Mouse (Mus musculus) midbrain, embryonic 12.5 days (tissue): ENCODE measurements at regions not wholly inside any gene's neighbourhood (a gene's known extent, or its start where the extent isn't known, plus 50 kb on each side); places are given as distances from the start of the nearest gene placed in this dataset.

Experiments
- ATAC-seq: fragments of 200-750 bp; cut with Nextera tagmentation; 2 replicates; pipeline ENCODE4 v1.8.0; 2017; ENCODE audit warnings: low read depth, moderate TSS enrichment, moderate library complexity; ENCODE audit not compliant: low FRiP score
- H3K27ac ChIP-seq: fragments of 300-500 bp; sonication (generic); replicated peaks from 2 replicates; pipeline ENCODE4 v1.5.1; 2016; ENCODE audit warnings: mild to moderate bottlenecking
- H3K27me3 ChIP-seq: fragments of 300-500 bp; sonication (generic); 2 replicates; pipeline ENCODE4 v1.6.1; 2016; ENCODE audit warnings: mild to moderate bottlenecking
- H3K36me3 ChIP-seq: fragments of 300-500 bp; sonication (generic); 2 replicates; pipeline ENCODE4 v1.6.1; 2016
- H3K4me1 ChIP-seq: fragments of 300-500 bp; sonication (generic); 2 replicates; pipeline ENCODE4 v1.6.1; 2016
- H3K4me2 ChIP-seq: fragments of 300-500 bp; sonication (generic); replicated peaks from 2 replicates; pipeline ENCODE4 v1.6.1; 2016; ENCODE audit warnings: mild to moderate bottlenecking, moderate library complexity
- H3K4me3 ChIP-seq: fragments of 300-500 bp; sonication (generic); 2 replicates; pipeline ENCODE4 v1.5.1; 2016; ENCODE audit warnings: mild to moderate bottlenecking
- H3K9ac ChIP-seq: fragments of 300-500 bp; sonication (generic); replicated peaks from 2 replicates; pipeline ENCODE4 v1.6.1; 2016; ENCODE audit warnings: mild to moderate bottlenecking, moderate library complexity
- H3K9me3 ChIP-seq: fragments of 300-500 bp; sonication (generic); 2 replicates; pipeline ENCODE4 v1.6.1; 2016; ENCODE audit warnings: mild to moderate bottlenecking
- WGBS: fragments of 180-500 bp; shearing (Covaris S2); methylation state at CpG from one replicate; pipeline ENCODE4 v1.1.7; 2016; 5-methylcytosine and 5-hydroxymethylcytosine counted together

DNA sequence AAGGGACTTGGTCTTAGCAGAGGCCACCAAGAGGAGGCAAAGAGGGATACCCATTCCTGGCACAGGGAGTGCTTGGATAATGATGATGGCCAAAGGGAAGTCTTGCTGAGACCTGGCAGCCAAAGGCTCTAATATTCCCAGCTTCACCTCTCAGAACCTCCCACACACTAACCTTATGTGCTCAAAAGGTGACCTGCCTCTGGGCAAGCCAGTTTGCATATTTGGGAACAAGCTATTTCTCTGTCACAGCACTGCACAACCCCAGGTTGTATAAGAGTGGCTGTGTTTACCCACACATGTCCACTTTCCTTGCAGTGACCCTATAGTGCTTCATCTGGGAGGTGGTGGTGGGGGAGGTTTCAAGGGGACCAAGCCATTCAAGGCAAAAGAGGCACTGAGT lies 76.9 kb upstream of the Plekhg1 start:
- Histone ChIP-seq H3K27ac (no peak overlapping the region), H3K36me3 (no peaks in the 10 kb centered on the region), H3K4me2 (no peak overlapping the region), H3K27me3 (no peaks in the 10 kb centered on the region), H3K9ac (no peak overlapping the region), H3K4me1 (no peaks in the 10 kb centered on the region), H3K9me3 (0 out of 2 replicates have a peak, but pooled peaks cover 2% of the 10 kb centered on the region), H3K4me3 (no peak overlapping the region)
- no peak for ATAC-seq

DNA sequence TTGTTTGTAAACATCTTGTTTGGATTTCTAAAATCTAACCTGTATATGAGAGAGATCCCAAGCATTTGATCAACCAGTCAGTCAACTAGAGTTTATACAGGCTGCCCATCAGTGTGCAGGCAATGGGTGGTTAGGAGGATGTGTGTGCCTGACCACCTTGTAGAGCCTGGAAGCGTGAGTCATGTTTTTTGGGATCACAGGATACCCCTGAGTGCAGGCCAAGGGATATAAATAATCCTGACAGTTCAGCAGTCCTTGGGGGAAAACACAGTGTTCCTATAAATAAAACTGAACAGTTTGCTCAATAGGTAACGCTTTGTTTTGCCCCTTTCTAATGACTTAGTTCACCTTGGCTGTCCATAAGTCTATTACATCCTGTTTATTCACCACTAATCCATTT lies 55.7 kb upstream of the Plekhg1 start:
- Histone ChIP-seq H3K9me3 (no peaks in the 10 kb centered on the region), H3K4me2 (no peak overlapping the region), H3K4me1 (no peaks in the 10 kb centered on the region), H3K4me3 (no peak overlapping the region), H3K27ac (no peak overlapping the region), H3K9ac (no peak overlapping the region), H3K27me3 (no peaks in the 10 kb centered on the region), H3K36me3 (no peaks in the 10 kb centered on the region)
- ATAC-seq, result no peak
- WGBS, result 86% methylated on average over 2 of the region's 2 CpGs
